Mouse (Mus musculus) thymus, adult 18-20 months (tissue): ENCODE data around the gene Pon3.
"Not testable (repeated sequence)": the region's sequence is repeated elsewhere in the genome, so short reads cannot be mapped to it uniquely, and the experiment has no call there.

ENCODE experiments used
- DNase-seq, 2 experiments: peaks; one replicate each; pipeline ENCODE4 v3.0.0; 2022; ENCODE audit warnings: mixed read lengths in 2 of 2

The Pon3 gene

DNA sequence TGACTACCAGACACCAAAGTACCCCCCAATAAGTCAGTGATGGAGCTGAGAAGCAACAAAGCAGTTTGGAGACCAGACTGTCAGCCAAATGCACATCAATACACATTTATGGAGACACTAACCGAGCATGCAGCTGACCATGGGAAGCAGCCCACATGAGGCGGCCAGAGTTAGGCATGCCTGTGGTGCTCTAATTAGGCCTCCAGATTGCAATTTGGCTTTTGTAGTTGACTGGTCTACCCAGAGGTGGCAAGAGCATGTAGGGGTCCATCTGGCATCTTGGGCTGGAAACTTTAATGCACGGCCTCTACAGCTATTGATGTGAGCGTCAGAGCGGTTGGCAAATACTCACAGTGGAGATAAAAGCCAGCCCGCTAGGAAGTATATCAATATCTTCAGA is 10.2 kb downstream of the Pon3 start:
- no peak for DNase-seq

- no peak for DNase-seq
Observed at GRCm38 (mm10) chr6:5238799-5239198, 17.3 kb downstream of the Pon3 start.

GRCm38 (mm10) chr6:5237510-5237909 is 18.6 kb downstream of the Pon3 start:
- no peak for DNase-seq

DNA sequence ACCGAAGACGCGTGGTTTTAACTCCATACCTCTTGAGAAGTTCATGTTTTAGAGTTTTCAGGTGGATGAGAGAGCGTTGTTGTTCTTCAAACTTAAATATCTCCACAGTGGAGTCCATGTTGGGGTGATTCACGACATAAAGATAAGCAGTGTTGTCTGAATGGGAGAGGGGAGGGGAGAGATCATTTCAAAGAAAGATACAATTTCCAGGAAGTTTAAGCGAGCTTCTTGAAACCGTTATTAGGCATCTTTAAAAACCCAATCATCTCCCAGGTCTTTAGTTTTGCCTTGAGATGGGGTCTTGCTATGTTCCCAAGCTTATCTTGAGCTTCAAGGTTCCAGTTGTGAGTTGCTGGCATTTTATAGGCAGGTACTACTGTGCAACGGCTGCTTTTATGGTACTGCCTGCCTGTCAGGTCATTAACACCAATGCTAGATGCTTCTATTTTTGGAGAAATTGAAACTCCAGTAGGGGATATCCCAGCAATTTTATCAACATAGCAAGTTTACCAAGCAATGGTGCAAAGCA is 19.2 kb downstream of the Pon3 start:
- DNase-seq: no peak

- no peak for DNase-seq
Observed at GRCm38 (mm10) chr6:5234563-5234962, 21.5 kb downstream of the Pon3 start.

- no peak for DNase-seq
Observed at GRCm38 (mm10) chr6:5233812-5234211, 22.3 kb downstream of the Pon3 start.

- no peak for DNase-seq
Observed at GRCm38 (mm10) chr6:5232022-5232421, 24.1 kb downstream of the Pon3 start.

- DNase-seq: no peak
Observed at GRCm38 (mm10) chr6:5230261-5230660, 25.8 kb downstream of the Pon3 start.

GRCm38 (mm10) chr6:5223551-5223950 is 32.5 kb downstream of the Pon3 start:
- DNase-seq: not testable (repeated sequence)

GRCm38 (mm10) chr6:5222080-5222479 is 34.0 kb downstream of the Pon3 start:
- DNase-seq: no peak

- no peak for DNase-seq
Observed at GRCm38 (mm10) chr6:5218190-5218589, 37.9 kb downstream of the Pon3 start.

DNA sequence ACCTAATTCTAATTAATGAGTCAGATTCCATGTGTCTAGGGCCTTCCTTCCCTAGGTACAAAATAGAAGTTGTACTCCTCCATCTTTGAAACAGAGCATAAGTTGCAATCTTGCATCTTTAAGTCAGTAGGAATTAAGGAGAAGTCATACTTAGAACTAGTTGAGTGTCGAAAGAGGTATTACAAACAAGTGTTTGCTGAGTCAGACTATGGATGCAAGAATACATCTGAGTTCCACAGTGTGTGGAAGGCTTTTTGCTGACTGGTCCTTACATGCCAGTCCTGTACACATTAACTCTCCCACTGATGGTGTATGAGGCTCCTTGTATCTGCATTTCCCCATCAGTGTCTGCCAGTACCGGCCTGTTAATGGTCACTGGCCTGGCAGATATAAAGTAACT is 48.3 kb downstream of the Pon3 start:
- DNase-seq: no peak

GRCm38 (mm10) chr6:5199916-5200315 is 56.2 kb downstream of the Pon3 start:
- no peak for DNase-seq

- DNase-seq: no peak
Observed at GRCm38 (mm10) chr6:5199376-5199905, 56.6 kb downstream of the Pon3 start.

- no peak for DNase-seq
Observed at GRCm38 (mm10) chr6:5198590-5198989, 57.5 kb downstream of the Pon3 start.

DNA sequence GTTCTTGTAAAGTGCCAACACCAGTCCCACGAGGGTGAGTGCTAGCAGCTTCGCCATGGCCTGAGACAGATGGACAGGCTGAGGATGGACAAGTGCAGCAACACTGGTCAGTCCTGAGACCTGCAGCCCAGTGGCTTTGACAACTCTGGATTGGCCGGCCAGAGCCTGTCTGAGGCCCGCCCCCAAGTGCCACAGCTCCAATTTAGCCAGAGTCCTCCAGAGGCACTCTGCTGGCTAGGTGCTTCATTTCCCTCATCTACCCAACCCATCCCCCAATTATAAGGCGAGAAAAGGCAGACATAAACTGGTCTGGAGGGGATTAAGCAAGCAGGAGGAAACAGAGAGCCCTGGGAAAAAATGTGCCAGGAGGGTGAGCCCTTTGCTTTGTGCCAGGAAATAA is 62.4 kb downstream of the Pon3 start, which contains the start of gene Pon1:
TSS of gene Pon1 (minus strand) at position 254 of the 400 bp plus-strand sequence.
- DNase-seq: no peak

GRCm38 (mm10) chr6:5190761-5191160 is 65.3 kb downstream of the Pon3 start:
- DNase-seq: no peak

DNA sequence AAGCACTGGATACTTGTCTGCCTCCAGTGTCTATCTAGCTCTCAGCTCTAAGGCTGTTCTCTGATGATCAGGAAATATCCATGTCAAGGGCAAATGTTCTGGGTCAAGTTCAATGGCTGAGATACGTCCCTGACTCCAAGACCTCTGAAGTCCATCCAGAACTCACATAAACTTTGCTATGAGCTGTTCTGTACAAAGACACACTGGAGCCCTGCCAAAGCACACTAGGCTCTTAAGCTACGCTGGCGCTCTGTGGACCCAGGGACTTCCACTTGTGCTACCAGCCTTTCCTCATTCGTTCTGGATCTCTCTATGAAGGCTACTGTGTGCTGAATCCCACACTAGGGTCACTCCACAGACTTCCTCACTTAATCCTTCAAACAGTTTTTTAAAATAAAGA is 66.6 kb downstream of the Pon3 start:
- DNase-seq: no peak

DNA sequence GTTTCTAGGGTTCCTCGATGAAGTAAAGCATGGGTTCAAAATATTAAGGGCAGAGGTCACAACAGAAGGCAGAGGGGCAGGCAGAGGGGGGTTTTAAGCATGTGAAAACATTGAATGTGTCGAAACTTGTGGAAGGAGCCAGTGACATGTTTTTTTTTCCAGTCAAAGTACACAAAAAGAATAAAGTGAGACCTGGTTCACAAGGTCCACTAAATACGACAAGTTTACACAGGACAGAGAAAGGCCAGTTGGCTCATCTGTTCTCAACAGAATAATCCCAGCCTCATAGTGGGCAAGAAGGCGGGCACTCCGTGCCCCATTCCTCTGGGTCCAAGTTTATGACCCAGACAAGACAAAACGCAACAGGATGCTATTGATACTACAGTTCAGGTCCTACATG is 67.1 kb downstream of the Pon3 start:
- no peak for DNase-seq

GRCm38 (mm10) chr6:5188036-5188435 is 68.0 kb downstream of the Pon3 start:
- no peak for DNase-seq

DNA sequence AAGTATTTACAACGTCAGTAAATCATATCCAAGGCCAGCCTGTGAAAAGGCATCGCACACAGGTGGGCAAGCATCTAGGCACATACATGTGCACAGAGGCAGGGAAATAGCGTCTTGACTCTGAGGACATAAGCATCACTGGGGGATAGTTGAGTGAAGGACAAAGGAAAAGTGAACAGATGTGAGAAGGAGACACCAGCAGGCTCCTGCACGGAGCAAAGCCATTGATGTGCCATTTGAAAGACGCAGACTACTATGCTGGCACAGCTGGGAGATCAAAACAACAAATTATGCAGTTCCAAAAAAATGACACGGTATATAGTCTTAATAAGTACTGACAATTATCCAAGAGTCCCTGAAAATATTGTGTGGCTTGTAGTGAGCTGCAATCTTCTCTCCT is 68.5 kb downstream of the Pon3 start:
- DNase-seq: no peak

GRCm38 (mm10) chr6:5186229-5186950 is 69.7 kb downstream of the Pon3 start:
- DNase-seq: no peak

- no peak for DNase-seq
Observed at GRCm38 (mm10) chr6:5180645-5181044, 75.4 kb downstream of the Pon3 start.

DNA sequence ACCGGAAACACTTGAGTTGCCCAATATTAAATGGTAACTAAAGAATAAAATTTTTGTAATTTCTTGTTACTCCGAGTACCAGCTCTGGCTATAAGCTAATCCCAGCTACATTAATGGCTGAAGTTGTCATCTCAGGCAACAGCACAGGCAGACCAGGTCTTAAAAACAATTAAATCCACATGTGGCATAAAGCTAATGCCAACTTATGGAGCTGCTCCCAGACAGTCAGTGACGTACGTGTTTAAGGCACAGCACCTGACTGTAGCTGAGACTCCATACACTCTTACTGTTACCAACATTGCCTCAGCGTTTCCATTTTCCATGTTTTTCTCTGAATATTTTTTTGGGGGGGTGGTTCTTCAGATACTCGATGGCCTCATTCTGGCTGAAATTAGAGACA is 76.9 kb downstream of the Pon3 start:
- DNase-seq: no peak
